Mouse (Mus musculus): Measurements from ENCODE around the gene Gm10057.
"Not testable (repeated sequence)": the region's sequence is repeated elsewhere in the genome, so short reads cannot be mapped to it uniquely, and the experiment has no call there.

Gm10057 gene

DNA sequence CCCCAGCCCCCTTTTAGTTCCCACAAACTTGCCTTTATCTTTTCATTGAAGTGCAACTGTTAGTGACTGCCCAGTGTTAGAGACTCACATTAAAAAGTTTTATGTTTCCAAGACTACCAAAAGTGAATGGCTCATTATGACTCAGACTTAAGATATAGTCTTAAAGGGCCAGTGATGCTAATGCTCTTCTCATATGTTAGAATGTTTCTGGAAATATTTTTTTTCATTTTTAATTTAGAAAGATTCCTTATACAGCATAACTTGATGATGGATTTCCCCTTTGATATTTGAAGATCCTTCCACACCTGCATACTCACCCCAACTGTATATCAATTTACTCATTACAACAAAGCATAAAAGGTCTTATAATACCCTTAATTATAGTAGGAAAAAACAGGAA, at the start of gene Gm10057:
Gene Gm10057, minus strand, starts transcription at position 101 of the 400 bp plus-strand sequence.
- not testable (repeated sequence) for DNase-seq

DNA sequence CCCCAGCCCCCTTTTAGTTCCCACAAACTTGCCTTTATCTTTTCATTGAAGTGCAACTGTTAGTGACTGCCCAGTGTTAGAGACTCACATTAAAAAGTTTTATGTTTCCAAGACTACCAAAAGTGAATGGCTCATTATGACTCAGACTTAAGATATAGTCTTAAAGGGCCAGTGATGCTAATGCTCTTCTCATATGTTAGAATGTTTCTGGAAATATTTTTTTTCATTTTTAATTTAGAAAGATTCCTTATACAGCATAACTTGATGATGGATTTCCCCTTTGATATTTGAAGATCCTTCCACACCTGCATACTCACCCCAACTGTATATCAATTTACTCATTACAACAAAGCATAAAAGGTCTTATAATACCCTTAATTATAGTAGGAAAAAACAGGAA, 21.1 kb downstream of the Gm10057 start, which contains the start of gene 4921511M17Rik:
Gene 4921511M17Rik, minus strand, starts transcription at position 101 of the 400 bp plus-strand sequence.
- not testable (repeated sequence) for DNase-seq

DNA sequence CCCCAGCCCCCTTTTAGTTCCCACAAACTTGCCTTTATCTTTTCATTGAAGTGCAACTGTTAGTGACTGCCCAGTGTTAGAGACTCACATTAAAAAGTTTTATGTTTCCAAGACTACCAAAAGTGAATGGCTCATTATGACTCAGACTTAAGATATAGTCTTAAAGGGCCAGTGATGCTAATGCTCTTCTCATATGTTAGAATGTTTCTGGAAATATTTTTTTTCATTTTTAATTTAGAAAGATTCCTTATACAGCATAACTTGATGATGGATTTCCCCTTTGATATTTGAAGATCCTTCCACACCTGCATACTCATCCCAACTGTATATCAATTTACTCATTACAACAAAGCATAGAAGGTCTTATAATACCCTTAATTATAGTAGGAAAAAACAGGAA, 42.3 kb downstream of the Gm10057 start, which contains the start of gene Samt1:
Gene Samt1, minus strand, starts transcription at position 101 of the 400 bp plus-strand sequence.
- not testable (repeated sequence) for DNase-seq
